Mouse (Mus musculus): ENCODE data around the gene Trim17.
A peak's percentile ranks its signal among the peaks of the same experiment; 100 is the strongest.

The Trim17 gene

DNA sequence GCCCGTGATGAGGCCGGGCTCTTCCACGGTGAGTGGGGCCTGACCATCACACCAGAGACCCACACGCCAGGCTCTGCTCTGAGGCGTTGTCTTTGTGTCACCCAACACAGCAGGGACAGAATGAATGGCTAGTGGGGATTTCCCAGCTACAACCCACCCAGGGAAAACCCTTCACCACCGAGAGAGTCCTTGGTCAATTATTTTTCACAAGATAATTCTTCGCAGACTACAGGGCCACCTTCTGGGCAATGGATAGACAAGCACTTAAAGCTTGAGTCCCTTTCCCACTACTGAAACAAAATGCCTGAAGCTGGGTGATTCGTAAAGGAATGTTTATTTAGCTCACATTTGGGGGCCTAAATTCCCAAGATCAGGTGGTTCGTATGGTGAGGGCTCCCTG lies 32.1 kb upstream of the Trim17 start:
- TF ChIP-seq NANOG (IDR thresholded peaks at IDR 0.05; ENCODE audit: borderline replicate concordance, low read length) (no peak), POU5F1 (IDR thresholded peaks at IDR 0.05; ENCODE audit: borderline replicate concordance, low read length) (no peak), CTCF (conservative IDR thresholded peaks at IDR 0.05; ENCODE audit: low read length) (no peak)
- no peaks in the 10 kb centered on the region for H3K36me3 ChIP-seq (ENCODE audit: insufficient read depth, low read length)
- H3K4me3 ChIP-seq (replicated peaks; ENCODE audit: low read length) = no peak overlapping the region
- peaks cover 31% of the 10 kb centered on the region for H3K27me3 ChIP-seq (ENCODE audit: insufficient read depth, low read length)
- H3K4me1 ChIP-seq (replicated peaks; ENCODE audit: low read depth, low read length) = no peaks in the 10 kb centered on the region
- H3K9me3 ChIP-seq (ENCODE audit: low read length) = no peaks in the 10 kb centered on the region

DNA sequence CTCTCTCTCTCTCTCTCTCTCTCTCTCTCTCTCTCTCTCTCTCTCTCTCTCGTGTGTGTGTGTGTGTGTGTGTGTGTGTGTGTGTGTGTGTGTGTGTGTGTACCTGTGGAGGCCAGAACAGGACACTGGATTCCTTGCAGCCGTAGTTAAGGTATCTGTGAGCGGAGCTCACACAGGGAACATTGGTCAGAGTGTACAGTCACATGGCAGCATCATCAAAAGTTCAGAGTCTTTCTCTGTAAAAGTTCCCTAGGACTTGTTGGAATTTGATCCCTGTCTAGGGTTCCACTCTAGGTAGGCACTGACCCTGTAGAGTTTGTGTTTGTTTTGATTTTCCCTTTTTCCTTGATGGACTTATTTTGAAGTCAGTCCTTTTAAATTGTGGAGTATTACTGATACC lies 27.8 kb upstream of the Trim17 start:
- H3K4me1 ChIP-seq (replicated peaks; ENCODE audit: low read depth, low read length) = peaks cover 11% of the 10 kb centered on the region
- TF ChIP-seq CTCF (conservative IDR thresholded peaks at IDR 0.05; ENCODE audit: low read length) = no peak
- no peak for TF ChIP-seq NANOG (IDR thresholded peaks at IDR 0.05; ENCODE audit: borderline replicate concordance, low read length)
- TF ChIP-seq POU5F1 (IDR thresholded peaks at IDR 0.05; ENCODE audit: borderline replicate concordance, low read length) = no peak

DNA sequence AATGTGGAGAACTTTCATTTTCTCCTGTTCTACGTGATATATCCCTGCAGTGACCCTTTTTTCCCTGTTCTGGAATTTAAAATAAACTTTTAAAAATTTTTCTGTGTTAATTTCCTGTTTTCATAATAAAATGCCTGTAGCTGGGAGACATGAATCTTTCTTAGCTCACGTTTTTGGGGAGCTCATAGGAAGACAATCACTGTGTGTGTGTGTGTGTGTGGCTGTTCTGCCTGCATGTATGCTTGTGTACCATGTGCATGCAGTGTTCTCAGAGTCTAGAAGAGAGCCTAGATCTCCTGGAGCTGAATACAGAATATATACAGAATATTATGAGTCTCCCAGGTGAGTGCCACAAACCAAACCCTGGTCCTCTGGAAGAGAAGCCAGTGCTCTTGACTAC lies 27.4 kb upstream of the Trim17 start:
- TF ChIP-seq POU5F1 (IDR thresholded peaks at IDR 0.05; ENCODE audit: borderline replicate concordance, low read length) = no peak
- TF ChIP-seq CTCF (conservative IDR thresholded peaks at IDR 0.05; ENCODE audit: low read length) = no peak
- TF ChIP-seq NANOG (IDR thresholded peaks at IDR 0.05; ENCODE audit: borderline replicate concordance, low read length) = no peak
- Histone ChIP-seq H3K9me3 (ENCODE audit: low read length) (no peaks in the 10 kb centered on the region), H3K4me3 (replicated peaks; ENCODE audit: low read length) (no peak overlapping the region), H3K36me3 (ENCODE audit: insufficient read depth, low read length) (peaks cover 10% of the 10 kb centered on the region), H3K4me1 (replicated peaks; ENCODE audit: low read depth, low read length) (peaks cover 11% of the 10 kb centered on the region), H3K27me3 (ENCODE audit: insufficient read depth, low read length) (peaks cover 26% of the 10 kb centered on the region)

More for the DNA sequence above, 27.8 kb upstream of the Trim17 start:
- Histone ChIP-seq H3K9me3 (ENCODE audit: low read length) (no peaks in the 10 kb centered on the region), H3K27me3 (ENCODE audit: insufficient read depth, low read length) (peaks cover 26% of the 10 kb centered on the region), H3K36me3 (ENCODE audit: insufficient read depth, low read length) (peaks cover 6% of the 10 kb centered on the region), H3K4me3 (replicated peaks; ENCODE audit: low read length) (no peak overlapping the region)

DNA sequence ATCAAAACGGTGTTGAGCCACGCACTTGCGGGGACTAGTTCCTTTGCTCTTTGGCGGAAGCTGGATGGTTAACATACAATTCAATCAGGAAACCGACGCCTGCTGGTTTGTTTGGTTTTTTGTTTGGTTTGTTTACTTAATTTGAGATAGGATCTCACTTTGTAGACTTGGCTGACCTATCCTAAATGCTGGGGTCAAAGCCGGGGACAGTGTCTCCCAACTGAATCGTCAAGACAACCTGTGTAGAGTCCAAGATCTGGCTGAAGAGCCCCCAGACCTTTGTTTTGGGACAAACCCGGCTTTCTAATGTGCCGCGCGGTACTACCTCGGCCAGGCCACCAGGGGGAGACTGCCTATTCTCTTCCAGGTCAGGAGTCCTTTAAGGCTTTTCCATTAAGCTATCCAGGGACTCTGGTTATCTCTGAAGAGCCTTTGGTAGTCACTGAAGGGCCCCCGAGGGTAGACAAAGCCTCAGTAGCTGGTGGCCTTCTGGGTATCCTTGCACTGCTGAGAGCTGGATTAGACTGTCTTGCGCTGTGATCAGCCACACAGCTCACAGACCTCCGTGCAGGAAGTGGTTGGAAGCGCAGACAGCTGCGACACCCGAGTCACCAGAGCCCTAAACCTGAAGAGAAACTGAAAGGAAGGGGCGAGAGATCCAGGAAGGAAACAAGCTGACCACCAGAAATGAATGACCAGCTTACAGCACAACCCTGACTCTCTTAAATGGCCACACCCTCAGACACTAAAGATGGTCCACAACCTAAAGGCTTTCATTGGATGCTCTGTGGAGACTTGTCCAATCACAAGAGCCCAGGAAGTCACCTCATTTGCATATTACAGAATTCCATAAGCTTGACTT lies 26.5 kb upstream of the Trim17 start:
- TF ChIP-seq NANOG (IDR thresholded peaks at IDR 0.05; ENCODE audit: borderline replicate concordance, low read length) = no peak
- peak; percentile 58 for TF ChIP-seq CTCF (conservative IDR thresholded peaks at IDR 0.05; ENCODE audit: low read length)
- H3K9me3 ChIP-seq (ENCODE audit: low read length) = no peaks in the 10 kb centered on the region
- H3K4me1 ChIP-seq (replicated peaks; ENCODE audit: low read depth, low read length) = peaks cover 11% of the 10 kb centered on the region
- peaks cover 22% of the 10 kb centered on the region for H3K27me3 ChIP-seq (ENCODE audit: insufficient read depth, low read length)
- H3K4me3 ChIP-seq (replicated peaks; ENCODE audit: low read length) = 0 out of 2 replicates have a peak overlapping the region, but pooled peaks have one; percentile 7
- H3K36me3 ChIP-seq (ENCODE audit: insufficient read depth, low read length) = peaks cover 20% of the 10 kb centered on the region

DNA sequence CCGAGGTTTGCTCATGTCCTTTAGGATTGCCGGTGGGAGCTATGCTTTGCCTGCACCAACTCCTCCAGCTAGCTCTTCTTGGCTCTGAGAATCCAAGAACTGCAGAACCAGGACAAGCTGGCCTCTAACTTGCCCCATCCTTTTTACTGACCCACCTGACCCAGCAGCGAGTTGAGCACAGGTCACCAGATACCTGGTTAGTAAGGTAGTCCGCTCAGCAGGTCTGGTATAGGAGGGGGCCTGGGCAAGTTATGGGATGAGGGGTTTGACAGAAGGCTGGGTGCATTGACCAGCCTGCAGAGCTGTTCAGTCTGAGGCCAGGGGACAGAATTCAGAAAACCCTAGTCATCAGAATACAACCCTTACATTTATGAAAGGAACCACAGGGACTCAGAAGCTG lies 25.4 kb upstream of the Trim17 start:
- peaks cover 11% of the 10 kb centered on the region for H3K4me1 ChIP-seq (replicated peaks; ENCODE audit: low read depth, low read length)
- peaks cover 30% of the 10 kb centered on the region for H3K36me3 ChIP-seq (ENCODE audit: insufficient read depth, low read length)
- H3K9me3 ChIP-seq (ENCODE audit: low read length) = no peaks in the 10 kb centered on the region
- TF ChIP-seq POU5F1 (IDR thresholded peaks at IDR 0.05; ENCODE audit: borderline replicate concordance, low read length) (no peak), CTCF (conservative IDR thresholded peaks at IDR 0.05; ENCODE audit: low read length) (no peak), NANOG (IDR thresholded peaks at IDR 0.05; ENCODE audit: borderline replicate concordance, low read length) (no peak)
- H3K27me3 ChIP-seq (ENCODE audit: insufficient read depth, low read length) = peaks cover 12% of the 10 kb centered on the region
- H3K4me3 ChIP-seq (replicated peaks; ENCODE audit: low read length) = no peak overlapping the region

DNA sequence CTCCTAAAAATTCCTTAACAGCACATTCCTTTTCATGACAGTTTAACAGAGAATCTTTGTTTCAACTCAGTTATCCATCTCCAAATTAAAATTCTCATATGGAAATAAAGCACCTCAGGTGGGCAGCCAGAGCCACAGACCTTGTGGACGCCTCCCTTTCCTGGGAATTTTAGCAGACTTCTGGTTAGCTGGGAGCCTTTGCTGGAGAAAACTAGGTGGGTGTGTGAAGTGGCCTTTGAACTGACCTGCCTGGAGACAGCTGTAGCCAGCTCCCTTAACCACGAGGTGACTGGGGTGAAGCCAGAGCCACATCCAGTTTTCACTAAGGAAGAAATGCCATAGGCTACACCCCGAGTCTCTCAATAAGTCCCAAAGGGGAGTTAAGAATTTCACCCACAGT lies 24.8 kb upstream of the Trim17 start:
- H3K36me3 ChIP-seq (ENCODE audit: insufficient read depth, low read length) = peaks cover 36% of the 10 kb centered on the region
- no peaks in the 10 kb centered on the region for H3K9me3 ChIP-seq (ENCODE audit: low read length)
- H3K4me3 ChIP-seq (replicated peaks; ENCODE audit: low read length) = no peak overlapping the region
- TF ChIP-seq POU5F1 (IDR thresholded peaks at IDR 0.05; ENCODE audit: borderline replicate concordance, low read length) (no peak), CTCF (conservative IDR thresholded peaks at IDR 0.05; ENCODE audit: low read length) (no peak), NANOG (IDR thresholded peaks at IDR 0.05; ENCODE audit: borderline replicate concordance, low read length) (no peak)
- H3K27me3 ChIP-seq (ENCODE audit: insufficient read depth, low read length) = peaks cover 11% of the 10 kb centered on the region
- peaks cover 11% of the 10 kb centered on the region for H3K4me1 ChIP-seq (replicated peaks; ENCODE audit: low read depth, low read length)

DNA sequence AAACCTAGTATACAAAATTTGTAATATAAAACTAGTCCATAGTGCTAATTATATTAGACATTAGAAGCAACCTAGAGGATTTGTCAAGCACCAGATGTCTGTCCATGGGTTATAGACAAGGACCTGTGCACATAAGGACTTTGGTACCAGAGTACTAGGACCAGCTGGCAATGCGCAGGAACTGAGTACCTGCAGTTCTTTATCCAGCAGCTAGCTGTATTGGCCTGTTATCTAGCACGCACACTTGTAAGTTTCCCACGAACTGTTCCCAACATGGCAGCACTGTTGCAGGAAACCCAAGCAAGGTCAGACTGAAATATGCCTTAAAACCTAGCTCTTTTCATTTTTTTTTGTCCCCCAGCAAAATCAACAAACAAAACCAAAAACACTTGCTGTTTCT lies 24.2 kb upstream of the Trim17 start:
- Histone ChIP-seq H3K27me3 (ENCODE audit: insufficient read depth, low read length) (peaks cover 7% of the 10 kb centered on the region), H3K4me3 (replicated peaks; ENCODE audit: low read length) (no peak overlapping the region), H3K36me3 (ENCODE audit: insufficient read depth, low read length) (peaks cover 41% of the 10 kb centered on the region), H3K4me1 (replicated peaks; ENCODE audit: low read depth, low read length) (peaks cover 11% of the 10 kb centered on the region), H3K9me3 (ENCODE audit: low read length) (no peaks in the 10 kb centered on the region)
- TF ChIP-seq POU5F1 (IDR thresholded peaks at IDR 0.05; ENCODE audit: borderline replicate concordance, low read length) = no peak
- no peak for TF ChIP-seq CTCF (conservative IDR thresholded peaks at IDR 0.05; ENCODE audit: low read length)
- TF ChIP-seq NANOG (IDR thresholded peaks at IDR 0.05; ENCODE audit: borderline replicate concordance, low read length) = no peak

DNA sequence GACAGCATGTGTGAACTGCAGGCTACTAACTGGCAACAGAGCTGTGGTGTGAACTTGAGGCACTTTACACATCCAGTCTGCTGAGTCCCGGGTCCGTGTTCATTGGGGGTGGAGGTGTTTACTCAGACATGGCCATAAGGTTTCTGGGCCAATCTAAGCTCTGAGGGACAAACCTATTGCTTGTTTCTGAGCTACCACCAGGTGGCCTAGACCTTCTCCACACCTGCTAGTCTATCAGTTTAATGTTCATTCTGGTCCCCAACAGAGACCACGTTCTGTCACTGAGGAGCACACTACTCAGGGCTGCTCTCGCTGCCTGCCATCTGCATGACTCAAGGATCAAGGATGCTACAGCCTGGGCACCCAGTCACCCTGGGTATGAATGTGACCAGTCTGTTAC lies 22.9 kb upstream of the Trim17 start:
- Histone ChIP-seq H3K4me3 (replicated peaks; ENCODE audit: low read length) (no peak overlapping the region), H3K9me3 (ENCODE audit: low read length) (no peaks in the 10 kb centered on the region), H3K36me3 (ENCODE audit: insufficient read depth, low read length) (peaks cover 54% of the 10 kb centered on the region), H3K27me3 (ENCODE audit: insufficient read depth, low read length) (no peaks in the 10 kb centered on the region), H3K4me1 (replicated peaks; ENCODE audit: low read depth, low read length) (peaks cover 11% of the 10 kb centered on the region)
- TF ChIP-seq NANOG (IDR thresholded peaks at IDR 0.05; ENCODE audit: borderline replicate concordance, low read length) (no peak), CTCF (conservative IDR thresholded peaks at IDR 0.05; ENCODE audit: low read length) (no peak), POU5F1 (IDR thresholded peaks at IDR 0.05; ENCODE audit: borderline replicate concordance, low read length) (no peak)

All from E14TG2a.4 (cell line).